Mouse (Mus musculus): ENCODE measurements around the gene Dab2.

Dab2 gene

DNA sequence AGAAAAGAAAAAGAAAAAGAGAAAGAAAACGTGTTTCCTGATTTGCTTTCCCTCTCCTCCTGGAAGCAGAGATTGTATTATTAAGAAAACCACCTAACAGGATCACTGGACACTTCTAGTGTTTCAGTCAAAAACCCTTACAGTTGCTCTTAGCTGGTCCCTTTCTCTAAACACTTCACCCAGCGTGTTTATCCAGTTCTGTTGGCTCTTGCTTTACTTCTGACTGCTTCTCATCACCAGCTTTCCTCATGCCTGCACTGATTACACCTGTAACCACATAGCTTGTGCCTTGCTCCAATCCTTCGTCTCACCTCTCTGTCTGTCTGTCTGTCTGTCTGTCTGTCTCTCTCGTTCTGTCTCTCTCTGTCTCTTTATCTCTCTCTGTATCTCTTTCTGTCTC lies 25.9 kb downstream of the Dab2 start:
- no peak for DNase-seq (ENCODE audit: extremely low spot score)

- no peak for DNase-seq (ENCODE audit: extremely low spot score)
Observed at GRCm38 (mm10) chr15:6326011-6326410, 26.4 kb downstream of the Dab2 start.

DNA sequence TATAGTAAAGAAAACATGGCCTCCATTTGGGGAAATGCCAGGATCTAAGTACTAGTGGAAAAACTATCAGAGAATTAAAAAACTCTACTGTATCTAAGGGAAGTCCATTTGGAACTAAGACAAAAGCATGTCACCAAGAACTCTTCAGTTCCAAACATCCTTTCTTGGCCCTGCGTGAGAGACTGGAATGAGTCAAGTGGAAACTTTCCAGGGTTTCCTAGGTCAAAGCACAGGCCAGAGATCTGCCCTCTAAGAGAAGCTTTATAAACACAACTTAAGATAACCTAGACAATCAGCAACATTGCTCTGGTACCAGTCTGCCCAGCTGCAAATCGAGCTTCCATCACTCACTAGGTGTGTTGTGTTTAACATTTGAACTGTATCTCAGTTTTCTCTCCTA lies 31.8 kb downstream of the Dab2 start:
- no peak for DNase-seq (ENCODE audit: extremely low spot score)

DNA sequence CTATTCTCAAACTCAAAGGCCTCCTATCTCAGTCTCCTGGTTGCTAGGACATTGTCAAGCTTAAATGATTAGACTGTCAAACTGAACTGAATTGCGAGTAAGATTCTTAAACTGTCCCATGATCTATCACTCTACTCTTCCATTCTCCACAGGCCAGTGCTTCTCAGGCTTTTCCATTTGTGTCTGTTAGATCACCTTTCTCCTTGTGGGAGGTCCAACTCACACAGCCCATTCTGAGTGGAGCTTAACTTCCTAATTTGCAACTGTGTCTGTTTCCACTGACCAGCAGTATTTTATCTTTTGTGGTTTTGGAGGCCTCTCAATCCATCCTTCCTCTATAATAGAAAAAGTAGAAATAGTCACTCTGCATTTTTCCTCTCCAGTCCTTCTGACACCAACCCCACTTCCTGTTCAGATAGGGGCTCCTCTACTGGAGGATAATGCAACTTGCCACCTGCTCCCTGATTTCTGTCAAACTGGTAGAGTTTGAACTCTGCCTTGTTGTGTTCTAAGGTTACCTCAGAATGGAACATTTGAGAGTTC lies 35.1 kb downstream of the Dab2 start:
- DNase-seq (ENCODE audit: extremely low spot score), result no peak

GRCm38 (mm10) chr15:6339767-6340166 lies 40.2 kb downstream of the Dab2 start:
- DNase-seq (ENCODE audit: extremely low spot score), result no peak

DNA sequence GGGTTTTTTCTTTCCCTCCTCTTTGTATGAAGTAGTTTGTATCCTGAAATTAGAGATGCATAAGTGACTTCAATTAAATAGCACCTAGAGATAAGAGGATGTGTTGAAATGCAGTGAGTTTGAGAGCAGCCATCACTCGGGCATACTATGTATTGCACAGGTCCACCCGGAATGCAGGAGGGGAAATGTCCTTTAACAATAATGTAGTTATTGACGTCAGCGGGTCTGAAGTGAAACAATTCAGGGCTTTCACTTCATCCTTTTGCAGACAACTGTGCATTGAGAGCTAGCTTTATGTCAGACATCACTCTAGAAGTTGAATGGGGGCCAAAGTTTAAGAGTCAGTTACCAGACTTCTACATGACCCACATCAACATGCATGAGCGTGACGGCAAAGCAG lies 40.8 kb downstream of the Dab2 start:
- no peak for DNase-seq (ENCODE audit: extremely low spot score)

GRCm38 (mm10) chr15:6341427-6341826 lies 41.8 kb downstream of the Dab2 start:
- DNase-seq (ENCODE audit: extremely low spot score), result no peak

DNA sequence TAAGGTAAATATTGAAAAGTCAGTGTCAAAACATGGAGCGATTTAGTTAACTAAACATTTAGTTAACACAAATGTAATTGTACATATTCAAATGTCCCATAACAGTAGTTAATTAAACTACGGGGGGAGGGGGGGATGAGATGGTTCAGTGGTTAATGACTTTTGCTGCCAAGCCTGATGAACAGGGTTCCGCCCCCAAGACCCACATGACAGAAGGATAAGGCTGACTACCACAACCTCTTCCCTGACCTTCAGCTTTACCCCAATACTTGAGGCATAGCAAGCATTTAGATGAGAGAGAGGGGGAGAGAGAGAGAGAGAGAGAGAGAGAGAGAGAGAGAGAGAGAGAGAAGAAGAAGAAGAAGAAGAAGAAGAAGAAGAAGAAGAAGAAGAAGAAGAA lies 54.3 kb downstream of the Dab2 start:
- DNase-seq (ENCODE audit: extremely low spot score), result no peak

DNA sequence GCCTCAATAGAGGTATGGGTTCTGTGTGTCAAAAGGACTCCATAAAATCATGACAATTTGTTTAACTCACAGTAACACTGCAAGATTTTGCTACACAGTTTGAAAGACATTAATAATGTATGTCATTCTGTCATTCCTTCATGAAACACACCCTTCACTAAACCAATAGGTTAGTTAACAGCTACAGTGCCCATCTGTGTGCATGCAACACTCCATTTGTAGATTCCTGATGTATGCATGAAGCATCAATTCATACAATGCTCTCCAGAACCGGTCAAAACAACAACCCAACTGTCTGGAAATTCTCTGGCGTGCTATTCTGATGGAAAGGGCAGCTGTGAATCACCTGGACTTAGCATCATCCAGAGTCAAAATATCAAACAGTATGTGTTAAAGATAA lies 60.3 kb downstream of the Dab2 start:
- no peak for DNase-seq (ENCODE audit: extremely low spot score)

DNA sequence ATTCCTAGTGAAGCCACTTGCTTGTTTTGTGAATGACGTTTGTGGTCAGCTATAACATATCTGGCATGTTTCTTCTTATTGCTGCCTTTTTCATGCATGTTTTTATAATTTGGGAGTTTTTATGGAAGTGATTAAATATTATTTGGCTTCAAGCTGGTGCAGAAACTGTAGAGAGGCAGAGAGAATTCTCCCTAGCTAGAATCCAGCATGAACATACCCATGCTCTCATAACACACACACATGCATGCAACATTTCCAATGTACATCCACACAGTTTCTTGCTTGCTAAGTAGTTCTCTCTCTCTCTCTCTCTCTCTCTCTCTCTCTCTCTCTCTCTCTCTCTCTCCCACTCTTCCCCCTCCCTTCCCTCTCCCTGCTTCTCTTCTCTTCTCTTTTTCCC lies 70.4 kb downstream of the Dab2 start:
- no peak for DNase-seq (ENCODE audit: extremely low spot score)

GRCm38 (mm10) chr15:6371486-6371885 lies 71.9 kb downstream of the Dab2 start:
- no peak for DNase-seq (ENCODE audit: extremely low spot score)

DNA sequence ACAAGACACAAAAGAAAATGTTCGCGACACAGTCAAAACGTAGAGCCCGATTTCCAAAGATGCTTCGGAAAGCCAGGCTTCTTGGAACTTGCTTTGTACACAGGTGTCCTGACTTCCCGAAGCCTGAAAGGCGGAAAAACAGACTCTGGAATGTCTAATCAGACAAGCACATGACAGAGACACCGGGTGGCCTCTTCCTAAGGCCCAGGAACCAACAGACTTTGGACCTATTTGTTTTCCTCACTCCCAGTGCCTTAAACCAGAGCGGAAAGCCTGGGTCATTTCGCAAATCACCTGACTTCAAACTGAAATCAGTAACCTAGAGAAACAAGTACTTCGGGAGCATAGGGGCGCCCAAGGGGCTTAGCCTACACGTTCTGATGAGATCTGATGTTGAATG lies 75.4 kb downstream of the Dab2 start:
- no peak for DNase-seq (ENCODE audit: extremely low spot score)

GRCm38 (mm10) chr15:6376001-6376400 lies 76.4 kb downstream of the Dab2 start:
- DNase-seq (ENCODE audit: extremely low spot score), result no peak

DNA sequence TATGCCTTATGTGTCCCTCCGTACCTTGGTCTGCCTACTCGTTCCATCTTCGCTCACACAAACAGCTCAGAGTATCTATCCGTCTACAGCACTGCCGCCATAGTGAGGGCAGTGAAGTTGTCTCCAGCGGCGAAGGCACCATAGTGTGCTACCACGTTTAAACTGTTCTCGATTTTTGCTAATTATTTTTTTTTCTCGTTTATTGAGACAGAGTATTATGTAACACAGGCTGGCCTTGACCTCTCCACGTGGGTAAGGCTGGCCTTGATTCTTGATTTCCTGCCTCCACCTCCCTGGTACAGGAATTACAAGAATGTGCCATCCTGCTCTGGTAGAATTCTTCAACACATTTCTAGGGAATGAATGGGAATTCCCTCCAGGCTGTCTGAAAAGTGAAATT lies 77.2 kb downstream of the Dab2 start:
- DNase-seq (ENCODE audit: extremely low spot score), result no peak

- no peak for DNase-seq (ENCODE audit: extremely low spot score)
Observed at GRCm38 (mm10) chr15:6384027-6384426, 84.4 kb downstream of the Dab2 start.

GRCm38 (mm10) chr15:6385241-6385640 lies 85.7 kb downstream of the Dab2 start:
- DNase-seq (ENCODE audit: extremely low spot score), result peak; percentile 19

GRCm38 (mm10) chr15:6386159-6386951 lies 86.8 kb downstream of the Dab2 start:
- DNase-seq (ENCODE audit: extremely low spot score), result peak; percentile 89

DNA sequence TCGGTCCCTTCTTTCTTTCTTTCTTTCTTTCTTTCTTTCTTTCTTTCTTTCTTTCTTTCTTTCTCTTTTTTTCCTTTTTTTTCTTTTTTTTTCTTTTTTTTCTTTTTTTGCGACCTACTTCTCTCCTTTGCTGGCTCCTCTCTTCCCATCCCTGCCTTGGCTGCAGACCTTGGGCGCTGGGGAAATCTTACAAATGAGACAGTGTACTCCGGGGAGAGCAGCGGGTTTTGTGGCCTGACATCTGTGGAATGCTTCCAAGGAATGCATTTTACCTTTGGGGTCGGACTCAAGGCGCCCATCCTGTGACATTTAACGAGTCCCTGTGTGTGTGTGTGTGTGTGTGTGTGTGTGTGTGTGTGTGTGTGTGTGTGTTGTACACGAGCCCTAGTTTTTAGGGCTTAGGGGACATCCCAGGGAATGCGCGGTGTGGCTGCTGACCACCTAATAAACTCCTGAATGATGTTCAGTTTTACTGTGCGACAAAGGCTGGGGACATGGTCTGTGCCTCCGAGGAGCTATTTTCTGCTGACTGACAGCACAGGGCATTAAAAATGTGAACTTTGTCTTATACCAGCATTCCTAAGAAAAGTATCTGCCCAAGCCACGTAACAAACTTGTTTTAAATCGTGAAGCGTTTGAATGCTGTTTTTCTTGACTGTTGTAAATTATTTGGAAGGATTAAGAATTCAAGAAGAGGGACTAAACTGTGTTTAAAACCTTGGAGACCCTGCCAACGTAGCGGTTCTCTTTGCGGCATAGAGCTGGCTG lies 87.6 kb downstream of the Dab2 start:
- DNase-seq (ENCODE audit: extremely low spot score), result peak; percentile 15

- no peak for DNase-seq (ENCODE audit: extremely low spot score)
Observed at GRCm38 (mm10) chr15:6387729-6388070, 88.1 kb downstream of the Dab2 start.

DNA sequence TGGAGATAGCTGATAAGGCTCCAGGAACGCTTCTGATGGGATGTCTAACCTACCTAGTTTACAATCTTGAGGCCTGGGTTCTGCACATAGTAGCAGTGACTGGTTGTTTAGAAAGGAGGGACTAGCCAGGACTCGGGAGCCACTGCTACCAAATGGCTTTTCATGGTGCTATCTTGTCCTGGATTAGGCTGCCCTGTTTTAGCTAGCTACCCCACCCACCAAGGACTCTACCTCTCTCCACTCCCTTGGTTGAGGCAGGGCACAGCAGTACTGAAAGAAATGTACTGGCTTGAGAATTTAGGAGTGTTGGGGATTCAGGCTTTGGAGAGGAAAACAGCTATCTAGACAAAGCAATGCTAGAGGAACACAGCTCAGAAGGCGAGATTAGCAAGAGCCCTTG lies 88.6 kb downstream of the Dab2 start:
- DNase-seq (ENCODE audit: extremely low spot score), result no peak

DNA sequence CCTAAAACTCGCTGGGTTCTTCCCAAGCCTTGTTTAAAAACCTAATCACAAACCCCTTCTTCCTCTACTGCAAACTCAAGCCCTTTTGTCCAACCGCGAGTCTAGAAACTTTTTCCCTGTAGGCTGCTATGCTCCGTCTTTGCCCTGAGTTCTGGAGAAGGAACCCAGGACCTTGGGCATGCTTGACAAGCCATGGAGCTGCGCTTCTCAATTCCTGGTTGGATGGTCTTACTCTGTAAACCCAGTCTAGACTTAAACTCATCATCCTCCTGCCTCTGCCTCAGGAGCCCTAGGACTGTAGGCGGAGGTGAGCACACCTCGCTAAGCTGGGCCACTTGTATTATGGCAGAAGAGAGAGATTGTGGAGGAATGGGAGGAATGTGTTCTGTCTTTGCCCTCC lies 89.0 kb downstream of the Dab2 start:
- DNase-seq (ENCODE audit: extremely low spot score), result no peak

DNA sequence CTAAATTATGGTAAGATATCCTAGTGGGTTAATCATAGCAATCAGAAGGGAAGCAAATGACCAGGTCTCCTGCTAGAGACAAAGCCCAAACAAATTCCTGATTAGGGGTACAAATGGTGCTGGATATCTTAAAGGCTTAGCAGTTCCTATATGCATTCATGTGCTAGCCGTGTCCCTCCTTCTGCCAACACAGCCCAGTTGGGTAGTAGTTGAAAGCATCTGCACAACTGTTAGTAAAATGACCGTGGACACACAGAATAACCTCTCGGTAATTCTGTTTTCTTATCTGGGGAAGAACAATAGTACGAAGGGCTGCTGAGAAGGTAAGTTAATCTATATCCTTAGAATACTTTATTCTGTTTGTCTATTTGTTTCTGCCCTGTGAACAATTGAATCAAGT lies 90.5 kb downstream of the Dab2 start:
- DNase-seq (ENCODE audit: extremely low spot score), result no peak

DNA sequence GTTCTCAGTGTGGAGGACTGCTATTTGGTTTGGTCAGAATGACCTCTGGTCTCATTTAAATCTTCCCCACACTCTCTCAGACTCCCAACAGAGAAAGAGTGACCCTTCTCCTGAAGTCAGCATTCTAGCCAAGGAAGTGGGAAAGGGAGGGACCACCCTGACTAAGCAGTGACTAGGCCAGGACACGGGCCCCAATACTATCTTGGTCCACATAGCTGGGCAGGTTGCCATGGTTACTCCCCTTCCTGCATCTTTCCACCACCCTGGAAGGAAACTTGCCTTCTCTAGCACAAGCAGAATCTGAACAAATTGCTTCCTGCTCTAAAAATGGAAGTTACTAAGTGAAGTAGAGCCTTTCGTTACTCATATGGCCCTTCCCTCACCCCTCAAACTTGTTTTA lies 91.1 kb downstream of the Dab2 start:
- no peak for DNase-seq (ENCODE audit: extremely low spot score)
